Mouse (Mus musculus): ENCODE results near the gene Slc35e4. TPM values are rescaled to one million over a fixed set of nuclear protein-coding genes. Genes with fewer than 3 reads are reported as not detected.

The Slc35e4 gene
- polyA plus RNA-seq, 1 experiment from 2014 or later: 19.4 TPM

- H3K9me3 ChIP-seq: no peaks in the 10 kb centered on the region; the same call in 1 of the 2 replicates
- H3K9ac ChIP-seq: no peak overlapping the region
- H3K4me3 ChIP-seq: no peak overlapping the region
- WGBS: 77% methylated on average over 5 of the region's 5 CpGs
- H3K4me1 ChIP-seq: no peaks in the 10 kb centered on the region
- H3K27ac ChIP-seq: no peak overlapping the region
- H3K36me3 ChIP-seq (replicated peaks): no peaks in the 10 kb centered on the region
- no peak for ATAC-seq (replicated peaks)
- peaks cover 3% of the 10 kb centered on the region; the same call in 1 of the 2 replicates for H3K27me3 ChIP-seq (replicated peaks)
- no peak overlapping the region for H3K4me2 ChIP-seq
Measured at GRCm38 (mm10) chr11:3857902-3858301, 56.6 kb downstream of the Slc35e4 start.

Other genes starting within 250 kb of the Slc35e4 start
- gene Osbp2, start 50.8 kb downstream of the Slc35e4 start, polyA plus RNA-seq (2015; fragmentation: Nextera tagmentation; extraction: Ambion mirVana): 33.5 and 36.2 TPM in 2 replicates
- 0.43 and 0.90 TPM in 2 replicates for gene 4921536K21Rik, start 19.6 kb downstream of the Slc35e4 start, polyA plus RNA-seq (2015; fragmentation: Nextera tagmentation; extraction: Ambion mirVana)
- 41.4 and 42.9 TPM in 2 replicates for gene Dusp18, start 19.4 kb downstream of the Slc35e4 start, polyA plus RNA-seq (2015; fragmentation: Nextera tagmentation; extraction: Ambion mirVana)
- gene Tcn2, start 17.5 kb upstream of the Slc35e4 start, polyA plus RNA-seq (2015; fragmentation: Nextera tagmentation; extraction: Ambion mirVana): 22.6 and 24.9 TPM in 2 replicates
- 57.5 and 60.1 TPM in 2 replicates for gene Pes1, start 49.3 kb upstream of the Slc35e4 start, polyA plus RNA-seq (2015; fragmentation: Nextera tagmentation; extraction: Ambion mirVana)
- gene 4930556J24Rik, start 62.1 kb upstream of the Slc35e4 start, polyA plus RNA-seq (2015; fragmentation: Nextera tagmentation; extraction: Ambion mirVana): 0.23 TPM in 1 of 2 replicates, not detected in the other
- 5.4 and 5.5 TPM in 2 replicates for gene Gal3st1, start 69.0 kb upstream of the Slc35e4 start, polyA plus RNA-seq (2015; fragmentation: Nextera tagmentation; extraction: Ambion mirVana)
- not detected in 2 replicates for gene Sec14l4, start 116.8 kb upstream of the Slc35e4 start, polyA plus RNA-seq (2015; fragmentation: Nextera tagmentation; extraction: Ambion mirVana)
- 1.3 and 1.4 TPM in 2 replicates for gene Sec14l3, start 150.2 kb upstream of the Slc35e4 start, polyA plus RNA-seq (2015; fragmentation: Nextera tagmentation; extraction: Ambion mirVana)
- 9.3 and 12.8 TPM in 2 replicates for gene Mtfp1, start 180.8 kb upstream of the Slc35e4 start, polyA plus RNA-seq (2015; fragmentation: Nextera tagmentation; extraction: Ambion mirVana)
- gene Sec14l2, start 208.8 kb upstream of the Slc35e4 start, polyA plus RNA-seq (2015; fragmentation: Nextera tagmentation; extraction: Ambion mirVana): 4.0 TPM in 2 replicates
- 55.3 and 55.4 TPM in 2 replicates for gene Rnf215, start 220.5 kb upstream of the Slc35e4 start, polyA plus RNA-seq (2015; fragmentation: Nextera tagmentation; extraction: Ambion mirVana)
- gene Ccdc157, start 245.6 kb upstream of the Slc35e4 start, polyA plus RNA-seq (2015; fragmentation: Nextera tagmentation; extraction: Ambion mirVana): 9.0 and 10.3 TPM in 2 replicates
- 53.7 and 57.5 TPM in 2 replicates for gene Sf3a1, start 245.7 kb upstream of the Slc35e4 start, polyA plus RNA-seq (2015; fragmentation: Nextera tagmentation; extraction: Ambion mirVana)

All from midbrain, embryonic 15.5 days (tissue).